Mouse (Mus musculus) spleen, postnatal 14 days (tissue): ENCODE measurements around the gene Gm17651.

Experiments
- DNase-seq, 2 experiments: peaks; one replicate each; pipeline ENCODE4 v3.0.0; 2021 to 2022; ENCODE audit warnings: low spot score in 2 of 2

Gene Gm17651

DNA sequence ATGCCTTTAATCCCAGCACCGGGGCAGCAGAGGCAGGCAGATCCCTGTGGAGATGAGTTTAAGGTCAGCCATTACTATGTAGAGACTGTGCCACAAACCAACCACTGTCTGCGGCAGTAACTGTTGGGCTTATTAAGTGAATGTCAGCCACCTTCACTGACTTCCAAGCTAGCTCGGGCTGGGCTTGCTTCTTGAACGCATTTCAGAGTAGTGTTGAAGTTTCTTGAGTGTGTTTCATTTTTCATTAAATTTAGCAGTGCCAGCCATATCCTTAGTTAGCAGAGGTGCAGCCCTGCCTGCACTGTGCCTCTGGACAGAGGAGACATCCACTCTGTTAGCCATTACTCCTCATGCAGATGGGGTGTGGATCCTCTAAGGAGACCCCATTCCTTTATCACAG, 43.7 kb downstream of the Gm17651 start:
- DNase-seq, result no peak

DNA sequence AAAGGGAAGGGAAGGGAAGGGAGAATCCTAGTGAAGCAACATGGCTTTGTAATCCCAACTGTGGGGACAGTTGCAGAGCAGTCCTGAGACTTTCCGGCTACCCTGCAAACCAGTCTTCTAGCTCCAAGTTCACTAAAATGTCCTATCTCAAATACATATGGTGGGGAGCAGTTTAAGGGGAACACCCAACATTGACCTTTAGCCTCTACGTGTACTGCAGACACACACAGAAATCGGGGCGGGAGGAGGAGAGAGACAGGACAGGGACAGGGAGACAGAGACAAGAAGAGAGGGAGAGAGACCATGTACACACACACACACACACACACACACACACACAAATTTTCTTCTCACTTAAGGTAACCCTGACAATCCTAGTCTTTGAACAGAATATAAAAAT, 44.6 kb downstream of the Gm17651 start:
- no peak for DNase-seq

DNA sequence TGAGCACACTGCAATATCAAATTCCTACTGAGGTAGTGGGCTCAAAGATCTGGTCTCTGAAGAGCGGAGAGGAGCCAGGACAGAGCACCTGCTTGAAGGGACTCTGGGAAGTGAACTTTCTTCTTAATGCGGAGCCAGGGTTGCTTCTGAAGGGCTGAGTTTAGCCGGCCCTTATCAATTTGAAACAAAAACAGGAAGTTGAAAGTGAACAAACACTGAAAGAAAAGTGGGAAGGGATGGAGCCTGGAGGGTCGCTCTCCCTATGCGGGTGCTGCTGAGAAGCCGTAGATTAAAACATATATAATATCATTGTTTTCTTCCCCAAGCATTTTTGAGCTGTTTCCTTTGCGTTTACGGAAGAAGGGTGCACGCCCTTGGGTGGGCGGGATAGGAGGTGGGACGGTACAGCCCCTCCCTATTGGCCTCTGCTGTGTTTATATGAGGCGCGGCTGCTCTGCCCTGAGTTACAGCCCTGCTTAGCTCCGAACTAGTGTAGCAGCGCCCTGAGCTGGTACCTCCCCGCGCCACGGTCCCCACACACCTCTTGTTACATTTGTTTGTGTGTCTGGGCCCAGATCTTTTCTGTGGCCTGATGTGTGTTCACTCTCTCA, 46.0 kb downstream of the Gm17651 start, which contains the start of gene Fmo5:
Gene Fmo5, plus strand, starts transcription at position 414 of the 611 bp plus-strand sequence.
- peak; percentile 45 to 62 for DNase-seq

DNA sequence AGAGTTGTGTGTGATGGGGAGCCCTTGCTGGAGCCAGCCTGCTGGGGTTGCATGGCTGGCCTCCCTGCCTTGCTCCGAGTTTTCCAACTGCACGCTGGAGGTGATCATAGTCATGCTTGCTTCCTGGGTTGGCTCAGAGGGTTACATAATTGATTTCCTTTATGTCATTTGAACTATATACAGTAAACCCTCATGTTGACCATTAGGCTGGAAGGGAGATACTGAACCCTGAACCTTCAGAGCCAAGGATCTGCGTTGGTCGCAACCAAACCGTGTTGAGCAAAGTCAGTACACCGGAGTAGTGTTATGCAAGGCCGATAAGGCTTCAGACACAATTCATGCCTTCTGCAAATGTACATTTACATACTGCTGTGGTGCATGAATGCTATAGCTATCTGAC, 46.6 kb downstream of the Gm17651 start:
- DNase-seq, result no peak

DNA sequence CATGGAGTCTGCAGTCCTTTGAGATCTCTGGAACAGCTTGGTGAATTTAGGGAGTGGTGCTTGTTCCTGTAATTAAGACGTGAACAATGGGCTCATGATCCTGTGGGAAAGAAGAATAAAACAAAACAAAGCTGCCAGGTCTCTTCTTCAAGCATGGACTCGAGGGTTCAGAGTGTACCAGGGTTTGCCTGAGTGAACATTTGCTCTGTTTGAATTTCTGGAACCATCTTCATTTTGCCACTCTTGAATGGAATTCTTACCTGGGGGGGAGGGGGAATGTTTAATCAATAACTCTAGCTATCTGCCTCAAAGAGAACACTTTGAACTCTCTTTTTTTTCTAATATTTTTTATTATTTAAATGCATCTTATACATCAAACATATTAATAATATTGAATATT, 49.9 kb downstream of the Gm17651 start:
- DNase-seq, result no peak
